Mouse (Mus musculus): Measurements from ENCODE around the gene Grrp1.
"Not testable (repeated sequence)": the region's sequence is repeated elsewhere in the genome, so short reads cannot be mapped to it uniquely, and the experiment has no call there.

Grrp1 gene

DNA sequence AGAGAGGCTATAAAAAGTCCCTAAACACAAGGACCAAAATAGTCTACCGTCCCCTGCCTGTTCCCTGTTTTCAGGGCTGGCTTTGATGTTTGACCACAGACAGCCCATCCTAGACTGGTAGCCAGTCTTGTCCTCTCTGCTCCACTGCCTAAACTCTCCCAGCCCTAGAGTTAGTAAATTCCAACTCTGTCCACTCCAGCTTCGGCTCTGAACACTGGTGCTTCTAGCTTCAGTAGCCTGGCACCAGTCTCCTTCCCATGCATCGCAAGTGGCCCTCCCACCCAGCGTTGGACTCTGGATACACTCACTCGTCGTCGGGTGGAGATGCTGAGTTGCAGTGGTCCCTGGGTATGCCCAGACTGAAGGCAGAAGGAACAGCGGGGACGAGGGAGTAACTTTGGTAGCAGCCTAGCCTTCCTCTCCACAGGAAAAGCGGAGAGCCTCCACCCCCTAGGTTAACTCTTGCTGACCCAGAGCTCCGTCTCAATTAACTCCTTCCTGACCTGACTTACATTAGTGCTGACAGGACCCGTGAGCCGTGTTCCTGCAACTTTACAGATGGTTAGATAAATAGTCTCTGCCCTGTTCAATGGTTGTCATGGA is at the start of gene Grrp1:
TSS of gene Grrp1 (minus strand) at position 385 of the 603 bp plus-strand sequence.
- in situ Hi-C loops (cut with MboI, MseI), result no loop called here

DNA sequence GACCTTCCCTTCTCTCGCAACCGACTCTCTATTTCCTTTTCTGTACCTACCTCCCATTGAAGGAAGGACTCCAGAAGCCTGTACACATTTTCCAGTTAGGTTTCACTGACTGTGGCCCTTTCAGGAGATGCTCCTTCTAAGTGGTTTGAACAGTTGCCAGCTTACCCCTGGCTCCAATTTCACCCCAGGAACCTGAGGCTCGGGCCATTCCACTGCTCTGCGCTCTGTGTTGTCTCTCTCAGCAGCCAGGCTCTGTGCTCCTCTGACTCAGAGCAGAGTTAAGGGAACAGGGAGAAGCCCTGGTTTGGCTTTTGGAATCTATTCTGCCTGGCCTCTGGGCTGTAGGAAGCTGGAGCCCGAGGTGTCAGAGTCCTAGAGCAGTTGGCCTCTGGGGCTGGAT is 48.2 kb upstream of the Grrp1 start:
- in situ Hi-C loops (cut with MboI, MseI), result no loop called here

- in situ Hi-C loops (cut with MboI, MseI), result no loop called here
Observed at GRCm38 (mm10) chr4:134300316-134300715, 46.4 kb upstream of the Grrp1 start.

DNA sequence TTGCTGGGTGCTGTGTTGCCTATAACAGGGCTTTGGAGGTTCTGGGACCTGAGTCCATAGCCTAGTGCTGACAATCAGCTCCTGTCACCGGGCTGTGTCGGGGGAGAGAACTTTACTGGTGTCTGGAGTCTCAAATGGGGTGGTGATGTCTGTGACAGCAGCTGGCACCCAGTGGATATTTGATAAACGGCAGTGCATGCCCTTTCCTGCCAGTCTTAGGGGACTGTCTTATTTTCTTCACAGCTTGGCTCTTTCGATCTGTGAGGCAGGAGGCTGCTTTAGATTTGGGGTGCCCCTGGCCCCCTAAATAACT is 45.5 kb upstream of the Grrp1 start:
- in situ Hi-C loops (cut with MboI, MseI), result no loop called here

GRCm38 (mm10) chr4:134298626-134299497 is 45.0 kb upstream of the Grrp1 start:
- in situ Hi-C loops (cut with MboI, MseI), result no loop called here

GRCm38 (mm10) chr4:134297369-134297768 is 43.5 kb upstream of the Grrp1 start:
- in situ Hi-C loops (cut with MboI, MseI), result no loop called here

GRCm38 (mm10) chr4:134296523-134296922 is 42.6 kb upstream of the Grrp1 start:
- in situ Hi-C loops (cut with MboI, MseI), result no loop called here

DNA sequence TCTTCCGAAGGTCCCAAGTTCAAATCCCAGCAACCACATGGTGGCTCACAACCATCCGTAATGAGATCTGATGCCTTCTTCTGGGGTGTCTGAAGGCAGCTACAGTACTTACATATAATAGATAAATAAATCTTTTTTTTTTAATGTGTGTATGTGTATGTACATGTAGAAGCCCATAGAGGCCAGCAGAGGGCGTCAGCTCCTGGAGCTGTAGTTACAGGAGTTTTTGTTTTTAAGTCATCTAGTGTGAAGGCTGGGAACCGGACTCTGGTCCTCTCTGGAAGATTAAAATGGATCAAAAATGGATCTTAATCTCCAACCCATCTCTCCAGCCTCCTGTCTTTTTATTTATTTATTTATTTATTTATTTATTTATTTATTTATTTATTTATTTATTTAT is 42.2 kb upstream of the Grrp1 start:
- in situ Hi-C loops (cut with MboI, MseI), result not testable (repeated sequence)

- in situ Hi-C loops (cut with MboI, MseI), result loop anchor here (5.0 kb wide), 2 partner anchors 46 to 106 kb away; partner anchors contain the start of genes Cep85, Gm30191 and Zfp593
Observed at GRCm38 (mm10) chr4:134293692-134294163, 39.8 kb upstream of the Grrp1 start.

DNA sequence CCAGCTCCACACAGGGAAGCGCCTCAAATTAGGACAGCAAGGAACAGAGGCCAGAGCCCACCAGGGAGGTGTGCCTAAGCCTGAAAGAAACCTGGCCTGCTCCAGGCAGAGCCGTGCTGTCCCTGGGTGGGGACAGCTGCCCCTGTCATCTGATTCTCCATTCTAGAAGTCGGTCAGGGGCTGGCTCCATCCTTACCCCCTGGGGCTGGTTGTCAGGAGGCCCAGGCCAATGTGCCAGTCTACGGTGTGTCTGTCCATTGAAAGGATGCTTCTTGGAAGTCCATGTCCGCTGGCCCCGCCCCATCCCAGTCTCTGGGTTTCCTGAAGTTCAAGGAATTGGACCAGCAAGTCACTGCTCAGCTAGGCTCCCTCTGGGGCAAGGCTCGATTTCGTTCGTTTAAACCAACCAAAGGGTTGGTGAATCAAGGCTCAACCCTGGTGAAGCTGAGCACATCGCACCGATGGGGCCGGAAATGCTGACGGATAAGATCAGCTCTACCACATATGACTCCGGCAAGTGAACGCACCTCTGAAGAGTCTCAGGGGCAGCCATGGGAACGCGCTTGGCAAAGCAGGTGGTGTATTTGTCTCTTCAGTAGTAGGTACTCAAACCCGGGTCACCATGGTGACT is 39.3 kb upstream of the Grrp1 start:
- in situ Hi-C loops (cut with MboI, MseI), result loop anchor here (5.0 kb wide), 2 partner anchors 46 to 106 kb away; partner anchors contain the start of genes Cep85, Gm30191 and Zfp593

DNA sequence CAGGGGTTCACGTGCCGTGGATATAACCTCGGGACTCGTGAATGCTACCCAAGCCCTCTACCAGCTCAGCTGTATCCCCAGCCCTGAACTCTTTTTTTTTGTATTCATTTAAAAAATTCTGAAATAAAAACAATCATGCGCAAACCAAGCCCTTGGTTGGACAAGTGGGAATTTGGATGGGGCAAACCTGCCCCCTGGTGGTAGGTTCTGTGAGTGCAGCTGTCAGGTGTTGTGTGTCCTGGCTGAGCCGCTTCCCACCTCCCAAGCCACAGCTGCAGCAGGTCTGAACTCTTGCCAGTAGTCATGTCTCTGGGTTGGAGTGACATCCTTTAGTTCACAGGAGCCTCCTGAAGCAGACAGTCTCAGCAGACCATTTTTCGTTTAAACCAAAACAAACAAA is 38.2 kb upstream of the Grrp1 start:
- in situ Hi-C loops (cut with MboI, MseI), result loop anchor here (5.0 kb wide), 2 partner anchors 45 to 105 kb away; partner anchors contain the start of genes Cep85, Gm30191 and Zfp593

DNA sequence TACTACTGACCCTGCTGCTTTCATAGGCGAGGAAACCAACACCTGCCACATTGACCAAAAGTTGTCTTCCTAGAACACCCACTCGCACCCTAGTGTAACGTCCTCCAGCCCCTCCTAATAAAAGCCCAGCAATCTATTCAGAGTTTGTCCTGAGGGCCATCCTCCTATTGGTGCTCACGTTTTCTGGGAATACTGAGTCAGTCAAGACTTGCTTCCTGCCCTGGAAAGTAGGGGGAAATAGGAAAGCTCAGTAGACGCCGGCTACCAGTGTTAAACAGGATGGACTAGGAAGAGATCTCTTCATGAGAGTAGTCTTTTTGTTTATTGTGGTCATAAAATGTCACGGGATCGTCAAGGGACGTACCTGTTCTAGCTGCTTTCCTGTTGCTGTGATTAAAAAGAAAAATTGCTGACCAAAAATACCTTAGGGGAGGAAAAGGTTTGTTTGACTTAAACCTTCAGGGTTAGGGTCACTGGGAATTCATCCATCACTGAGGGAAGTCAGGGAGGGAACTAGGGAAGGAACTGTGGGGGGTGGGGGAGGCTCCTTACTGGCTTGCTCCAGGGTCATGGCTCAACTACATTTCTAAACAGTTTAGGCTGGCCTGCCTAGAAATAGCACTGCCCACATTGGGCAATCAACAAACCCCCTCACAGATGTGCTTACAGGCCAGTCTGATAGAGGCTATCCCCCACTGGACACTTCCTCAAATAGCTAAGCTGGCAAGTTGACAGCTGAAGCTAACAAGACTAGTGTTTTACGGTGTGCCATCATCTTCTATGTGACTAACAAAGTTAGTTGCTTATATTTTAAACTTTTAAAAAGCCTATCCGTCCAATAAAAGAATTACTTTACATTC is 34.7 kb upstream of the Grrp1 start:
- in situ Hi-C loops (cut with MboI, MseI), result no loop called here

DNA sequence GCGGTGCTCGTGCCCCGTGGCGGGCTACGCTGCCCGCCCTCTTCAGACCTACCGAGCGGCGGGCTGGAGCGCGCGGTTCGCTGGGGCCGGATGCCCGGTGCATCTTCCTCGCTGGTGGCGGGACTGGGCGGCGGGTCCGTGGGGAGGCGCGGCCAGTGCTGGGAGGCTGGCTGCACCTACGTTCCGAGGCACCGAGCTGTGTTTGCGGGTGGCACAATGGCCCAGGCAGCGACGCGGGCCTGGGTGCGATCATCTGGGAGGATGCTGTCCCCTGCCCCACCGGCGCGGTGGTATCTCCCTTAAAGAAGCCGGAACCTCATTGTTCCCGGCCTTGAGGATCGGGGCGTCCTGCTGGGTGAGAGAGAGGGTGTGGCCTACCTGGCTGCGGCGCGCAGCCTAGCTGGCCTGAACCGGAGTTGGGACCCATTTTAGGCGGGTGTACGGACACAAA is 33.7 kb upstream of the Grrp1 start, which contains the start of gene Pdik1l:
TSS of gene Pdik1l (minus strand) at position 321 of the 451 bp plus-strand sequence.
- in situ Hi-C loops (cut with MboI, MseI), result no loop called here

DNA sequence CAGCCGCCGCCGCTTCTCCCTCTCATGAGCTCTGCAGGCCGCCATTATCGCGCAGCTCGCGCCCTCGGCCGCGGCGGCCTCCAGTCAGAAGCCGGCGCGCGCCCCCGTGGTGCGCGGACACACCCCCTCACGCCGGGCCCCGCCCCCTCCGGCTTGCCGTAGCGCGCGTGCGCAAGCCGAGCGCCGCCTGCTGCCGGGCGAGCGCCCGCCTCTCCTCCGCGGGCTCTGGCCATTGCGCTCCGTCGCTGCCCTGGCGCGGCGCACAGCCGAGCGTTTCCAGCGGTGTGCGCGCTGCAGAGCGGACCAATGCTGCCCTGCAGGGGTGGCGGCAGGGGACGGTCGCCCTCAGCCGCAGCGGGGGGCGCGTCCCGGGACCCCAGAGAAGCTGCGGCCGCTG is 33.3 kb upstream of the Grrp1 start:
- in situ Hi-C loops (cut with MboI, MseI), result no loop called here

- in situ Hi-C loops (cut with MboI, MseI), result no loop called here
Observed at GRCm38 (mm10) chr4:134286226-134287167, 32.6 kb upstream of the Grrp1 start.

- in situ Hi-C loops (cut with MboI, MseI), result no loop called here
Observed at GRCm38 (mm10) chr4:134284942-134285341, 31.0 kb upstream of the Grrp1 start.

DNA sequence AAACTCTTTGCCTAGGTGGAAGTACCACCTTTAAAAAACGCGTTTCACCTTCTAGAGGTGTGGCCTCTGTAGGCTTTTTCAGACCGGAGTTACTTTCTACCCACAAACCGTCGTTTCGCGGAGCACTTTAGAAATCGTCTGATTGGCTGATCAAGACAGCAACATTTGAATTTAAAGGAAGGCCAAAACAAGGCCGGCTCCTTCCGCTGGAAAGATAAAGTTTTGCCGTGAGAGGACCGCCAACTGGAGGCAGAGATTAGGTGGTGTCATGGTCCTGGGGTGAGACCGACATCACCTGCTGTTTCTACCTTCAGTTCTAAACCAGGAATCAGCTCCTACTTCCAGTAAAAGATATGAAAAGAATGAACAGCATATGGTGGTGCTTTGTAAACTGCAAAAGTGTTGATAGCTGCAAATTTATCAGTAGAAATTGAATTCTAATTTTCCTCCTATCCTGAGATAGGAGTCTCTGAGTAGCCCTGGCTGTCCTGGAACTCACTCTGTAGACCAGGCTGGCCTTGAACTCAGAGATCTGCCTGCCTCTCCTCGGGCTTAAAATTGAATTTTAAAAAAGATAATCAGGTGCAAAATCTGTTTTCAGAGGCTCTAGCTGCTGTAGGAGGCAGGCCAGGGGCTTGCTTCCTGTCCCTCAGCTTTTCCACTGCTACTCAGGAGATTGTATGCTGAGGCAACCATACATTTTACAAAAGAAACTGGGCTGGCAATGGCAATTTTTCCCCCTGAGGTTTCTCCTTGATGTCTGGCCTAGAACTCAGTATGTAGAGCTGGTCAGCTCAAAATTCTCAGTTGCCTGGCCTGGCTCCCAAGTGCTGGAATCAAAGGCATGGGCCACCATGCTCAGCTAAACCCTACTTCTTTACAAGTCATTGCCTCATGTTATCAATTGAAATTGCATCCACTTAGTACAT is 19.8 kb upstream of the Grrp1 start:
- in situ Hi-C loops (cut with MboI, MseI), result no loop called here

GRCm38 (mm10) chr4:134272731-134273416 is 19.0 kb upstream of the Grrp1 start:
- in situ Hi-C loops (cut with MboI, MseI), result no loop called here

Measured in T-helper 1 cell (primary cell).